Mouse (Mus musculus) left cerebral cortex, postnatal 4 days (tissue): Measurements from ENCODE around the gene Carnmt1. TPM values are rescaled to one million over a fixed set of nuclear protein-coding genes. Genes with fewer than 3 reads are reported as not detected.

ENCODE experiments used
- DNase-seq: peaks from one replicate; pipeline ENCODE4 v3.0.0-alpha.2; 2022
- intact Hi-C: fragments of 180-260 bp; cut with DNase I; formaldehyde crosslinking; loops from one replicate; pipeline ENCODE4 v1.15.1; 2025
- total RNA-seq, 2 experiments: library from RNA; stranded (reverse); gene quantifications; 2 replicates each; pipeline ENCODE4 v1.2.3; 2021

The Carnmt1 gene
- total RNA-seq, 2 experiments from 2014 or later, result 10.4 to 13.0 TPM

DNA sequence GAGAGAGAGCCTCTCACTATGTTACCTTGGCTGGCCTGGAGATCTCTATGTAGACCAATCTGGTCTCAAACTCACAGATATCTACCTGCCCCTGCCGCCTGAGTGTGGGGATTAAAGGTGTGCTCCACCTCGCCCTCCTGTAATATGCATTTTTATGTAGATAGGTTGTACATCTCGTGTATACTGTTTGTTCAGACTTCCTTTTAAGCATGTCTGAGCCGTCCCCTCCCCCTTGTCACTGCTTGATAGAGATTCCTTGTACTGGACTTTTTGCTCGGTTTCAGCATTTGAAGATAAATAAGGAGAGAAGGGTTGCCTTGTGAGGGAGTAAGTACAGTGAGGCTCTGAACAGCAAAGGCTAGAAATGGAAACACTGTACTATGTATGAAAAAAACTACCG lies 17.5 kb upstream of the Carnmt1 start:
- intact Hi-C loops, result no loop called here
- DNase-seq, result no peak

DNA sequence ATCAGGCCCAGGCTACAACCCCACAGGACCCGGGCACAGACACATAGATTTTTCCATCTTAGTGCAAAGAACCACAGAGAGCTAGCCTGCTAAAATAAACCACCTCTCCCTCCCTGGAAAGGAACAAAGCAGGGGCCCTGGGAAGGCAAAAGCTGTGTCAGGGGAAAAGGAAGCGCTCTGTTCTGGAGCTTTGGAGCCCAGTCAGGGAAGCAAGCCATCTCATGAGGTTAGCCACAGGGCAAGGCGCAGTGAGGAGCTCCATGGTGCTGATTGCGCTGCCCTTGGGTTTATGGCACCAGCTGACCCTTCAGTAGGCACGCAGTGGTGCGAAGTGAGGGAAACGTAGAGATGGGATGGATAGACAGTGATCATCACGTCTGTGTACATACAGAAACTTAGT lies 16.2 kb upstream of the Carnmt1 start:
- no peak for DNase-seq
- intact Hi-C loops, result no loop called here

DNA sequence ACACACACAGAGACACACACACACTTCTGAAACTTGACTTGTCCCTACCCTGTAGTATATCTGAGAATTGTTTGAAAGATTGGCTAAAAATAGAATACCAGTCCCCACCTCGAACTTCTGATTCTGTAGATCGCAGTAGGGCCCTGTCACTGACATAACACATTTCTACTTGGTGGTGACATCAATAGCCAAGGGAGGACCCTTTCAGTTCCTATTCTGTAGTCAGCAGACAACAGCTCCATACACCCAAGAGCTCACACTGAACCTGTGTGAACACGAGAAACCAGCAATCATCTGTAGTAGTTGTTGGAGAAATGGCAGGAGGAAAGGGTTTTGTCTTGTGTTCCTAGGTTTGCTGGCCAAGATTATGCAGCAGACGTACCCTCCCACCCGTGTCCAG lies 15.6 kb upstream of the Carnmt1 start:
- intact Hi-C loops, result no loop called here
- DNase-seq, result no peak

- DNase-seq, result no peak
- intact Hi-C loops, result no loop called here
Measured at GRCm38 (mm10) chr19:18655999-18656398, 14.6 kb upstream of the Carnmt1 start.

- DNase-seq, result no peak
- intact Hi-C loops, result no loop called here
Measured at GRCm38 (mm10) chr19:18658473-18658872, 12.1 kb upstream of the Carnmt1 start.

DNA sequence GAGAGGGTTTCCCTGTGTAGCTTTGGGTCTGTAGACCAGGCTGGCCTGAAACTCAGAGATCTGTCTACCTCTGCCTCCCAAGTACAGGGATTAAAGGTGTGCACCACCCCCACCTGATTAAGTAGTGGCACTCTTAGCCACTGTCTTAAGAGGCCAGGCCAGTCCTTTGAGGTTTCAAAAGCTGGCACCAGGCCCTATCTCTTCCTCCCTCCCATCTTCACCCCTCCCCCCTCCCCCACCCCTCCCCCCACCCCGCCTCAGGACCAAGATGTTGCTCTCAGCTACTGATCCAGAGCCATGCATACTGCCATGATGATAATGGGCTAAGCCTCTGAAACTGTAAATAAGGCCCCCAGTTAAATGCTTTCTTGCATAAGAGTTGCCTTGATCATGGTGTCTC lies 11.2 kb upstream of the Carnmt1 start:
- no peak for DNase-seq
- intact Hi-C loops, result no loop called here

DNA sequence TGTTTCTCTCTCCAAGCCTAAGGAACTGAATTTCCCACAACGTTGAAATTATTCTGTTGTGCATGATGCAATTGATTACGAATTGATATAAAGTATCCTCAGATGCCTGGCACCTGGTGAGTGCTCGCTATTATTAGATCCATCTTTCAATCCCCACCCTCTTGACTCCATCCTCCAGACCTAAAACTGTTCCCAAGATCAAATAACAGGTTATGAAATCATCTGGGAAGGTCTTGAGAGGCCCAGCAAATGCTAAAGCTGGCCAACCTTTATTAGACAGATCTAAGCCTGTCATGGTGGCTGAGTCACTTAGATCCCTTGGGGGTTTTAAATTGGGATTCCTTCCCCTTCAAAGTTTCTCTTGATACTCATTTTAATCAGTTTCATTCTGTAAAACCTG lies 10.1 kb upstream of the Carnmt1 start:
- DNase-seq, result no peak
- intact Hi-C loops, result no loop called here

- intact Hi-C loops, result no loop called here
- no peak for DNase-seq
Measured at GRCm38 (mm10) chr19:18661683-18662082, 8.9 kb upstream of the Carnmt1 start.

GRCm38 (mm10) chr19:18663904-18664303 lies 6.7 kb upstream of the Carnmt1 start:
- intact Hi-C loops, result no loop called here
- no peak for DNase-seq

- peak; percentile 28 for DNase-seq
- intact Hi-C loops, result no loop called here
Measured at GRCm38 (mm10) chr19:18666966-18667365, 3.6 kb upstream of the Carnmt1 start.

- intact Hi-C loops, result no loop called here
- no peak for DNase-seq
Measured at GRCm38 (mm10) chr19:18669551-18669950, 1.0 kb upstream of the Carnmt1 start.

- intact Hi-C loops, result no loop called here
- peak; percentile 39 for DNase-seq
Measured at GRCm38 (mm10) chr19:18671056-18671741, 635 bp downstream of the Carnmt1 start.

DNA sequence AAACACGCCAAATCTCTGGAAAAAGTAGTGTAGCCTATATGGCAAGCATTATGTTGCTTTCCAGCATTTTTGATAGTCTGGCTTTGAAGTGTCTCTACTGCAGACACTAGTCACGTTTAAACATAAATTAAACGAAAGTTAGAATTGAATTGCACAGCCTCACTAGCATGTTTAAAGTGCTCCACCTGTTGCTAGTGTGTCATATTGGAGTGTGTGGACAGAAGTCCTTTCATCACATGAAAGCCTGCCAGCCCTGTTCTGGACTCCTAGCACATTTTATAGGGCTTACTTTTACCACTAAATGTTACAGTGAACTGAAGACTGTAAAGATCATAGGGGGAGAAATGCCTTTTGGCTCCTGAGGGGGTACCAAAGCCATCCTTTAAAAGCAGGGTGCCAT lies 1.9 kb downstream of the Carnmt1 start:
- DNase-seq, result no peak
- intact Hi-C loops, result no loop called here

- no peak for DNase-seq
- intact Hi-C loops, result no loop called here
Measured at GRCm38 (mm10) chr19:18673116-18673515, 2.6 kb downstream of the Carnmt1 start.

DNA sequence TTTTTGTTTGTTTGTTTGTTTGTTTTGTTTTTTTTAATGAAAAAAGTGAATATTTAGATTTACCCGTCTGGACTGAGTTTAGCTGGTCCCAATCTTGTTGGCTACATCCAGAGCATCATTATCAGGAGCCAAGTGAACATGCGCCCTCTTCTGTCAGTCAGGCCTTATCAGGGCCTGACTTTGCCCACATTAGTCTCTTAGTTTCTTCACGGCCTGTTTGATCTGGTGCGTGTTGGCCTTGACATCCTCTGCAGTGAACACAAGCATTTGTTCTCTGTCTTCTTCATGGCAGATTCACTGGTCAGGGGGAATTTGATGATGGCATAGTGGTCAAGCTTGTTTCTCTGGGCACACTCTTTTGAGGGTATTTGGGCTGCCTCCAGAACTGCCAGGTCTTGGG lies 11.6 kb downstream of the Carnmt1 start:
- DNase-seq, result no peak
- intact Hi-C loops, result no loop called here

GRCm38 (mm10) chr19:18687556-18687955 lies 17.0 kb downstream of the Carnmt1 start:
- no peak for DNase-seq
- intact Hi-C loops, result no loop called here

DNA sequence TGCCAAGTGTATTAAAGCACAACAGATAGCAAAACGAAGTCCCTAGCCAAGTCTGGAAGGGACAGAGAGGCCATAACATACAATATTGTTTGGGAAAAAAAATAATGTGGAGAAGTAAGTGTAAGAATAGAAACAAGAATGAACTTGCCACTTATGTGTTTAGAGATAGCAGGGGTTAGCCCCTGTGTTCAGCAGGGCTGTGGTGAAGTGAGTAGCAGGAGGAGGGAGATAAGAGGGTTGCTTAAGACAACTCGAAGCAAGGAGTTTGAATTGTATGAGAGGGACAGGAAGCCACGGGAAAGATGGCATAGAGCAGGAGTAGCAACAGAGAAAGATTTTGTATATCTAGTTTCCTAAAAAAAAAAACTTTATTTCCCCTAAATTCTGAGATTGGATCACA lies 21.6 kb downstream of the Carnmt1 start:
- intact Hi-C loops, result no loop called here
- no peak for DNase-seq

GRCm38 (mm10) chr19:18692768-18693167 lies 22.2 kb downstream of the Carnmt1 start:
- no peak for DNase-seq
- intact Hi-C loops, result no loop called here

DNA sequence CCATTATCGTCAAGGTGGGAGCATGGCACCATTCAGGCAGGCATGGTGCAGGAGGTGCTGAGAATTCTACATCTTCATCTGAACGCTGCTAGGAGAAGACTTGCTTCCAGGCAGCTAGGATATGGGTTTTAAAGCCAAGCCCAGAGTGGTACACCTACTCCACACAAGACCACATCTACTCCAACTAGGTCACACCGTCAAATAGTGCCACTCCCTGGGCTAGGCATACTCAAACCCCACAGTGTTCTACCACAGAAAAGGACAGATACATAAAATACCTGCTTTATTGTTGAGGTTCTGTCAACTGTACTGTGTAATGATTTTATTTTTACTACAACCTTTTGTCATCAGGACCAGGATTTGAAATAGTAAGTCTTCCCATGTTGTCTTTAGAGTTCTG lies 24.6 kb downstream of the Carnmt1 start:
- intact Hi-C loops, result no loop called here
- no peak for DNase-seq

DNA sequence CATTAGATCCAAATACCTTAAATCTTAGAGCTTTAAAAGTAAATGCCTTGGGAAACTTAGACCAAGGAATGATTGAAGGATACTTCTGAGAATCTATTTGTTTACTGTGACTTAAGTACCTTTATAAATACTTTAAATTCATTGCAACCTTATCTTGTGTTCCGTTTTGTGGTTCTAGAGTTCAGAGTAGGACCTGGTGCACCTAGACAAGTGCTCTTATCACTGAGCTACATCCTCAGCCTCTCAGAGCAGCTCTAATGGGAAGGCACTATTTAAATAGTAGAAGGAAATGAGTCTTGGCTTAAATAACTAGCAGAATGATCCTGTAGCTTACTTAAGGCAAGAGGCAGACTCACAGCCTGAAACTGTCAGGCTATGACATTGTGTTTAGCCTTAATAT lies 25.0 kb downstream of the Carnmt1 start:
- no peak for DNase-seq
- intact Hi-C loops, result no loop called here

GRCm38 (mm10) chr19:18708101-18708500 lies 37.5 kb downstream of the Carnmt1 start:
- peak; percentile 21 for DNase-seq
- intact Hi-C loops, result no loop called here

DNA sequence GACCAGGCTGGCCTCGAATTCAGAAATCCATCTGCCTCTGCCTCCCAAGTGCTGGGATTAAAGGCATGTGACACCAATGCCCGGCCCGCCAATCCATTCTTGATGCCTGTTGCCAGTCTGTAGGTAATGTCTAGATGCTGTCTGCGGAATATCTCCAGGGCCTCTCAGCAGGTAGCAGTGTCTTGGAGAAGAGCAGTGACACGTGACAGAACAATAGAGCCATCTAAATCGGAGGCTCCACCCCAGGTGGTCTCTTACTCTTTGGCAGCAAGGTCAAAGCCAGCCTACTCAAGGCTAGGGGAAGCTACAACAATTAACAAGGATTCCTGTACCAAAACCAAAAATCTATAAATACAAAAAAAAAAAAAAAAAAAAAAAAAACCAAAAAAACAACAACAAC lies 40.3 kb downstream of the Carnmt1 start:
- intact Hi-C loops, result loop anchor here (10.0 kb wide), 1 partner anchor 124 kb away; no protein-coding TSS in a partner anchor
- DNase-seq, result no peak

DNA sequence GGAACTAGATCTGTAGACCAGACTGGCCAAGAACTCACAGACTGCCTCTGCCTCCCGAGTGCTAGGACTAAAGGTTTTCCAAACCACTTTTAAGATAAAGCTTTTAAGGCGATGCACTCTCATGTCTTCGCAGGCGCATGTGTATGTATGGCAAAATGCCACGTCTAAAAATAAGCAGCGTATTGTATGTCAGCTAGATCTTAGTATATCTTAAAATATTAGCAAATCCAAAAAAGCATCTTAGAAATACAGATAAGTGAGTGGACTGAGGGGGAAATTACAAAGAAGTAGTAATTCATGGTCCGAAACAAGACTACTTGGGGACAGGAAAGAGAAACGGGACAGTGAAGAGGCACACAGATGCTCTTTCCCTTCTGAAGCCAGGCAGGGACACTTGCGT lies 41.0 kb downstream of the Carnmt1 start:
- no peak for DNase-seq
- intact Hi-C loops, result loop anchor here (10.0 kb wide), 1 partner anchor 123 kb away; no protein-coding TSS in a partner anchor
